Mouse (Mus musculus) brain, adult 10 weeks (tissue): Measurements from ENCODE around the gene Gm11397. TPM values are rescaled to one million over a fixed set of nuclear protein-coding genes. Genes with fewer than 3 reads are reported as not detected.

ENCODE experiments used
- polyA plus RNA-seq: library from polyadenylated mRNA; stranded (reverse); fragments of 350-450 nt; fragmentation: Illumina TruSeq; extraction: RNeasy Lipid Tissue Mini Kit (QIAGEN cat#74804); gene quantifications from one replicate; pipeline ENCODE4 v1.2.3, GENCODE M21; 2015; ENCODE audit warnings: low read depth, low replicate concordance

Gm11397 gene
- not detected for polyA plus RNA-seq

GRCm38 (mm10) chr13:33395461-33395860, at the start of gene Gm11397:
Gene Gm11397 (plus strand): TSS chr13:33395761.

Other genes starting within 250 kb of the Gm11397 start
- not detected for gene Serpinb9c, start 236.0 kb upstream of the Gm11397 start, polyA plus RNA-seq
- not detected for gene Serpinb9d, start 202.8 kb upstream of the Gm11397 start, polyA plus RNA-seq
- not detected for gene Serpinb9e, start 146.1 kb upstream of the Gm11397 start, polyA plus RNA-seq
- gene Serpinb9f, start 71.7 kb upstream of the Gm11397 start, polyA plus RNA-seq: not detected
- gene Serpinb9g, start 89.0 kb downstream of the Gm11397 start, polyA plus RNA-seq: not detected